Mouse (Mus musculus): ENCODE measurements around the gene Dnajc28.

The Dnajc28 gene

GRCm38 (mm10) chr16:91632940-91633339, 14.1 kb upstream of the Dnajc28 start:
- no peak for DNase-seq (ENCODE audit: low spot score in 2 of 2)

DNA sequence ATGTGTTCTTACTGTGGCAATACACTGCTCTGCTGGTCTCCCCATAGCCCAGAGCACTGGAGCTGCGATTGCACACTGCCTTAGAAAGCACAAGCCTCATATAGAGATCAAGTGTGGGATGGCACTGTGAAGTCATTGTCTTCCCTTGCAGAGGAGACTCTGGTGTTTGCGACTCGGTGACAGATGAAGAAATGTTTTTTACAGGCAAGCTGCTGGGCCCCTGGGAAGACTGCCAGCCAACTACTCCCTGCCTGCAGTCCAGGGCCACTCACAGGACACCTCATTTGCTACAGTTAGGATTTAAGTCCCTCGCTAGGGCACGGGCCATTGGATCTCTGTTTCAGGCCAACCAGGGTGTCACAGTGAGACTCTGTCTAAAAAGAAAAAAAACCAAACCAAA, 13.6 kb upstream of the Dnajc28 start:
- no peak for DNase-seq (ENCODE audit: low spot score in 2 of 2)

GRCm38 (mm10) chr16:91630584-91630983, 11.8 kb upstream of the Dnajc28 start:
- no peak for DNase-seq (ENCODE audit: low spot score in 2 of 2)

- no peak for DNase-seq (ENCODE audit: low spot score in 2 of 2)
Measured at GRCm38 (mm10) chr16:91629749-91630148, 10.9 kb upstream of the Dnajc28 start.

- no peak for DNase-seq (ENCODE audit: low spot score in 2 of 2)
Measured at GRCm38 (mm10) chr16:91628673-91629072, 9.8 kb upstream of the Dnajc28 start.

DNA sequence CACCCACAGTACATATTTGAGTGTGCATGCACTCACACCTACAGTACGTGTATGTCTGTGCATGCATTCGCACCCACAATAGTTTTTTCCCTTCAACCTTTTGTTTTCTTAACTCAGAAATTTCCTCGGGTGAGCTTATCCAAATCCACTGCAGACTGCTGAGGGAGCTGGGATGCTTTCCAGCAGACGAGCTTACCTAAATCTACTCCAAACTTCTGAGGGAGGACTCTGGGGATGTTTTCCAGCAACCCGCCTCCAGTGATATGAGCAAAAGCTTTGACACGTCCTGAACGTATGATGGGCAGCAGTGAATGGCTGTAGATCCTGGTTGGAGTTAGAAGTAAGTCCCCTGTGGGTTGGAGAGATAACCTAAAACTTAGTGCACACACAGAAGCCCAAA, 9.0 kb upstream of the Dnajc28 start:
- no peak for DNase-seq (ENCODE audit: low spot score in 2 of 2)

DNA sequence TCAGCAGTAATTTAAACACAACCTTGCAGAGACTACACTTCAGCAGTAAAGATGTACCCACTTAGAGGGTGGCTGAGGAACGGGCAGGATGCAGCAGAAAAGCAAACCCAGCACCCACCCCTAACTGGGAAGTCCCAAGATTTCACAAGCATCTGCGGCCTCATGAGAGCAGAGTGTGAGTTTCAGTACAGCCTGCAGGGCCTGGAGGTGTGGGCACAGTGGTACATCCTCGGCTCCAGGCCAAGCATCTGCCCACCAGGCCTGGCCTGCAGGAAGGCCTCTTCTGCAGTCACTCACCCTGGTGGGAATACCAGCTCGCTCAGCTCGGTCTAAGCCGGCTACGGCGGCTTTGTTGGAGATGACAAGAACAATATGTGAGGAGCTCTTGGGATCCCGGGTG, 4.2 kb upstream of the Dnajc28 start:
- DNase-seq (ENCODE audit: low spot score in 2 of 2): no peak

- DNase-seq (ENCODE audit: low spot score in 2 of 2): no peak
Measured at GRCm38 (mm10) chr16:91620991-91621390, 2.2 kb upstream of the Dnajc28 start.

- DNase-seq (ENCODE audit: low spot score in 2 of 2): no peak
Measured at GRCm38 (mm10) chr16:91620185-91620584, 1.4 kb upstream of the Dnajc28 start.

- no peak for DNase-seq (ENCODE audit: low spot score in 2 of 2)
Measured at GRCm38 (mm10) chr16:91614552-91614951, 4.3 kb downstream of the Dnajc28 start.

- DNase-seq (ENCODE audit: low spot score in 2 of 2): no peak
Measured at GRCm38 (mm10) chr16:91612525-91612924, 6.3 kb downstream of the Dnajc28 start.

- DNase-seq (ENCODE audit: low spot score in 2 of 2): no peak
Measured at GRCm38 (mm10) chr16:91611248-91611647, 7.6 kb downstream of the Dnajc28 start.

DNA sequence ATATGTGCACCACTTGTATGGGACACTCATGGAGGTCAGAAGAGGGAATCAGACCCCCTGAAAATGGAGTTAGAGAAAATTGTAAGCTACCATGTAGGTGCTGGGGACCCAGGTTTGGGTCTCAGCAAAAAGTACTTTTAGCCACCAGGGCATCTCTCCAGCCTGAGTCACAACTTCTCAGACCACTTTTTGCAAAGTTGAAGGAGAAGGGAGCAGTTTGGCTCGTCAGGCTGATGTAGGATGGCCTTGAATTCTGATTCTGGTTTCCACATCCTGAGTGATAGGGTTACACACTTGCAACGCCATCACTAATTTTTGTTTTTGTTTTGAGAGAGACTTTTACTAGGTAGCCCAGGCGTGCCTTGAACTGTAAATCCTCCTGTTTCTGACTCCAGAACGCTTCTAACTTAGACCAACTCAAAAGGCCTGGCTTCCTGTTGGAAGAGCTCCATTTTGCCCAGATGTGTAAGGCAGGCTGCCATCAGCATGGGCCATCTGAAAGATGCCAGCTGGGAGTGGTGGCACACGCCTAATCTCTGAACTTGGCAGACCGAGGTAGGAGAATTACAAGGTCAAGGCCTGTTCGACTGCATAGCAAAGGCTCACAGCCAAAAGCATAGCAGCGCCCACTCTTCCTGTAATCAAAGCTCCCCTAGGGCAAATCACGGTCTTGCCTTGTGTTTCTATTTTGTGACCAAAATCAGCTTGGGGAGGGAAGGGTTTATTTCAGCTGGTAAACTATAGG, 9.2 kb downstream of the Dnajc28 start:
- no peak for DNase-seq (ENCODE audit: low spot score in 2 of 2)

- no peak for DNase-seq (ENCODE audit: low spot score in 2 of 2)
Measured at GRCm38 (mm10) chr16:91606958-91607357, 11.9 kb downstream of the Dnajc28 start.

GRCm38 (mm10) chr16:91605156-91605555, 13.7 kb downstream of the Dnajc28 start:
- DNase-seq (ENCODE audit: low spot score in 2 of 2): no peak

DNA sequence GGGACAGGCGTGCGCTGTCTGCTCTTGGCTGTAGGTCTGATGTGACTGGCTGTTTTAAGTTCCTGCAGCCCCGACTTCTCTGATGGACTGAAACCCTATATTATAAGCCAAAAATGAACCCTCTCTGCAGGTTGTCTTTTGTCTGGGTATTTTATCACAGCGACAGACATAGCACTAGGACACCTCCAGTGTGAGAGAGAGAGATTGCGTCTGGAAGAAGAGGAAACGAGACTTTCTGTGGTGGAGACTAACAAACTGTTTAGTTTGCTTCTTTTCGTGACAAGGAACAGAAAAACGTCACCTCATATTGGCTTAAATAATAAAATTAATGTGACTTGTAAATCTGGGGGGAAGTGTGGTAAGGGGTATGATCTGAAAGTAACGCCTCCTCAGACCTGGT, 17.1 kb downstream of the Dnajc28 start:
- DNase-seq (ENCODE audit: low spot score in 2 of 2): no peak

DNA sequence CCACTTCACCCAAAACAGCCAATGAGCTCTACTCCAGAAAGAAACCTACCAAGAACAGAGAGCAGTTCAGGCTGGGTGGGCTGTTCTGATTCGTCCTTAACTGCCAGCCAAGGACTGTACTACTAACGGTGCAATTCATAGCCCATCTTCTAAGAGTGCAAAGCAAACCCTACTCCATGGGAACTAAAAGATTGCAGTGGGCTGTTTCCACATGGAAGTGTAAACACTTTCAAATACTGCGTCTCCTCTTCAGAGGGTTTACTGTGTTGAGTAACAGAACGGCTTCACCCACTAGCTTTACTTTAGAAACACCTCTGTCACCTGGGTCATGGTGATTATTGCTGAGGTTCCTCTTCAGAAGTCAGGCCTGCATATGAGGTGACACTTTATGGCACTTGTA, 17.7 kb downstream of the Dnajc28 start:
- no peak for DNase-seq (ENCODE audit: low spot score in 2 of 2)

DNA sequence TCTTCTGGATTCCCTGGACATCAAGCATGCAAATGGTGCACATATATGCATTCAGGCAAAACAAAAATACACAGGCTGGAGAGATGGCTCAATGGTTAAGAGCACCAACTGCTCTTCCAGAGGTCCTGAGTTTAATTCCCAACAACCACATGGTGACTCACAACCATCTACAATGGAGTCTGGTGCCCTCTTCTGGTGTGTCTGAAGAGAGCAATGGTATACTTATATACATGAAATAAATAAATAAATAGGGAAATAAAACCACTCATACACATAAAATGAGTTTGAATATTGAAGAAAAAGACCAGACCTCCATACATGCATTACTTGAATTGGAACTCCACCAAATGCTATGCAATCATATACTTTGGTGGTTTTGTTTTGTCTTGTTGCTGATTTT, 19.6 kb downstream of the Dnajc28 start:
- DNase-seq (ENCODE audit: low spot score in 2 of 2): no peak

DNA sequence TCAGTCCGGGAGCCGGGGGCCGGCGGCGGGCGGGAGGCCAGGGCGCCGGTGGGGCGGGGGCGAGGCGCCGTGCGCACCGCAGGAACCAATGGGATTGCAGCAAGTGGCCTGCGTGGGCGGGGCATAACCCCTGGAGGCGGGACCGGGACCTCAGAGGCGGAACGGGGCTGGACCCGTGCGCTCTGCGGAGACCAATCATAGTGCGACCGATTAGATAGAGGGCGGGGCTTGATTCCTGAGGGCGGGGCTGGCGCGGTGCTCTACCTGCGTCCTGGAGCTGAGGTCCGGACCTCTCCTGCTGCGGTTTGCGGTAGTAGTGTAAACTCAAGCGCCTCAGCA, 21.2 kb downstream of the Dnajc28 start, which contains the start of gene Tmem50b:
Gene Tmem50b, minus strand, starts transcription at position 129 of the 339 bp plus-strand sequence.
- DNase-seq (ENCODE audit: low spot score in 2 of 2): peak; percentile 97 to 99

DNA sequence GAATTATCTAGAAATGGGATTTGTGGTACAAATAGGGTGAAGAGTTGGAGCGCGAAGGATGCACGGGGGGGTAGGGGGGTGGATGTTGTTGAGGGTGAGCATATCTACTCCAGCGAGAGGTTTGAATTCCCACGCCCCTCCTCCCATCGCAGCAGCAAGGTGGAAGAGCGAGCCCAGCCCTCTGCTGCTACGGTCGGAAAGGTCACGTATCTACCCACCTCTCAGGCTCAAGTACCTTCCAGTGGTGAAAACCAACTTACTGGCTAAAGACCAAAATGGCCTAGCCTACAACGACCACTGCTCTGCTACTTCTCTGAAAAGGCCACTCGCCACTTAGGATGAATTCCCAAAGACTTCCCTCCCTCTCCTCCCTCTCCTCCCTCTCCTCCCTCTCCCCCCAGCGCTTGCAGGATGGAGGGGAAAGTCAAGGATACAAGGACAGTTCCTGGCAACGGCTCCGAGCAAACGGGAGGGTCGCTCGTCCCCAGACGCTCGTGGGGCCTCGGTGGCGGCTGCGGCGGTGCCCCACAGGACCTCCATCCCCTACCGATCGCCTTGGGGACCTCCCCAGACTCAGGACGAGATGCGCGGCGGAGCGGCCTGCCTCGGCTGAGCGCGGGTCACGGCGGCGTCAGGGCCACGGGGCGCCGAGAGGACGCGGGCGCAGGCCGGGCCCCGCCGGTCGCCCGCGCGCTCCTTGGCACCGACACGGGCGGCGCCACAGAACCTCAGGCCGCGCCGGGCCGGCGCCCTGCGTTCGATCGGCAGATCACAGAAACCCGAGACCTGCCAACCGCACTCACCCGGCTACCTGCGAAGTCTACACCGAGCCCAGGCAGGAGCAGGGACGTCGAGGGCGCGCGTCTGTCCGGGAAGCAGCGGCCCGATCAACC, 21.8 kb downstream of the Dnajc28 start:
- DNase-seq (ENCODE audit: low spot score in 2 of 2): peak; percentile 24 to 43

DNA sequence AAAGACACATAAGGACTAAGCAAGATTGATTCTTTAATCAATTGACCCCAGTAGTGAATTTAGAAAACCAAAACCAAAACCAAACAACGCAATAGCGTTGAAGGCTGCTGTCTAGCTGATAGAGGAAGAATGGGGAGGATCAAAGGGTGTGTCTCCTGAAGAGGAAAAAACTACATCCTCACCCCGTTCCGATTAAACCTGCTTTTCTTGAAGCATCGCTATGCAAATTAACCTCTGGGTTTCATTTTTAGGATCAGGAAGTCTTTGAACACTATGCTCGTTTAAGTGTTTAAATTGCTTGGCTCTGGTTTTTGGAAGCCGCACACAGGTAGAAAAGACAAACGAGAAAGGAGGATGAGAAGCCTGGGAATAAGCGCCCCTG, 22.4 kb downstream of the Dnajc28 start:
- no peak for DNase-seq (ENCODE audit: low spot score in 2 of 2)

DNA sequence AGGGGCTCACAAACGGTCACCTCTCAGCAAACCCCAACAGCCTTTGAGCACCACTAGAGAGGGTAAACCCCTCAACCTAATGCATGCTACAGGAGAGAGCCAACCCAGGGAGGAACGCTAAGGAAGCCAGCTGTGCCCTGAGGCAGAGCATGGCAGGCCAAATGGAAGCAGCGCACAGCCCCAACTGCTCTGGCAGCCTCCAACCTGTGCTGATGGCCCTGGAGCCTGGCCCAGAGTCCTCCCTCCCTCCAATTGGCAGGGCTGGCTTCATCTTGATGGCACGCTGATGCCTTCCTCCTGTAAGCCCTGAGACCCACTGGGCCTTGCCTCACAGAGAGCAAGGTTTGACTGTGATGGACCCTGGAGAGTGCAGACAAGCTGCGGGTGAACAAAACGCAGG, 23.8 kb downstream of the Dnajc28 start:
- no peak for DNase-seq (ENCODE audit: low spot score in 2 of 2)

- peak; percentile 23 to 32 for DNase-seq (ENCODE audit: low spot score in 2 of 2)
Measured at GRCm38 (mm10) chr16:91593262-91593661, 25.6 kb downstream of the Dnajc28 start.

All from thymus, postnatal 10 days (tissue).